In genomic region chr19:14487180-14487579, GRCm38 (mm10) we compare ENCODE assay signal across 21 mouse cellular contexts.
DNase-seq lines count a peak whose midpoint lies in the region; ATAC-seq and TF ChIP-seq lines count a peak whose summit lies in the region.
"Had no signal": no experiment of that assay in that cellular context is flagged by ENCODE, and none has a peak within 500 bp of the region (broad histone marks: within the 10 kb centered on the region; RNA-seq: fewer than 3 reads in every experiment).

No protein-coding gene starts in this region.

- no peak overlapping the region for H3K9ac ChIP-seq in forebrain, embryonic 15.5 days (replicated peaks)
- no peak overlapping the region for H3K9ac ChIP-seq in forebrain, embryonic 14.5 days (ENCODE audit: low read length)
- no peak overlapping the region for H3K9ac ChIP-seq in hindbrain, embryonic 15.5 days
- H3K9ac ChIP-seq: embryonic facial prominence, embryonic 13.5 days; stomach, embryonic 15.5 days had no signal

- no peak overlapping the region for H3K4me2 ChIP-seq in forebrain, embryonic 15.5 days (replicated peaks)
- H3K4me2 ChIP-seq in forebrain, embryonic 14.5 days (ENCODE audit: low read length): no peak overlapping the region
- no peak overlapping the region for H3K4me2 ChIP-seq in hindbrain, embryonic 15.5 days
- H3K4me2 ChIP-seq: embryonic facial prominence, embryonic 13.5 days; stomach, embryonic 15.5 days had no signal

- peak; percentile 60; the same call in 1 of the 2 replicates for ATAC-seq in forebrain, embryonic 15.5 days (replicated peaks)
- no peak for ATAC-seq in forebrain, embryonic 14.5 days
- ATAC-seq in hindbrain, embryonic 15.5 days (ENCODE audit: low FRiP score, low read depth): peak; percentile 75
- ATAC-seq: CD4-positive, CD25-positive, alpha-beta regulatory T cell, adult 4 months had no signal

- H3K36me3 ChIP-seq in forebrain, embryonic 15.5 days: no peaks in the 10 kb centered on the region
- H3K36me3 ChIP-seq in forebrain, embryonic 14.5 days (ENCODE audit: control insufficient read depth, insufficient read depth, low read length): no peaks in the 10 kb centered on the region
- no peaks in the 10 kb centered on the region for H3K36me3 ChIP-seq in hindbrain, embryonic 15.5 days
- H3K36me3 ChIP-seq: embryonic facial prominence, embryonic 13.5 days; stomach, embryonic 15.5 days had no signal

- peaks cover 22% of the 10 kb centered on the region for H3K4me1 ChIP-seq in forebrain, embryonic 15.5 days
- H3K4me1 ChIP-seq in forebrain, embryonic 14.5 days (ENCODE audit: control insufficient read depth, insufficient read depth, low read length): peaks cover 5% of the 10 kb centered on the region
- H3K4me1 ChIP-seq in hindbrain, embryonic 15.5 days (replicated peaks): peaks cover 4% of the 10 kb centered on the region; the same call in 1 of the 2 replicates
- H3K4me1 ChIP-seq: stomach, embryonic 15.5 days had no signal

- TF ChIP-seq CTCF in layer of hippocampus, adult 2 months (conservative IDR thresholded peaks at IDR 0.05): no peak

- no peaks in the 10 kb centered on the region for H3K9me3 ChIP-seq in forebrain, embryonic 15.5 days
- H3K9me3 ChIP-seq in forebrain, embryonic 14.5 days (replicated peaks; ENCODE audit: control insufficient read depth, low read length): no peaks in the 10 kb centered on the region
- no peaks in the 10 kb centered on the region for H3K9me3 ChIP-seq in hindbrain, embryonic 15.5 days
- H3K9me3 ChIP-seq: embryonic facial prominence, embryonic 13.5 days; stomach, embryonic 15.5 days had no signal

- no peaks in the 10 kb centered on the region for H3K27me3 ChIP-seq in forebrain, embryonic 15.5 days
- no peaks in the 10 kb centered on the region for H3K27me3 ChIP-seq in forebrain, embryonic 14.5 days (replicated peaks; ENCODE audit: control insufficient read depth, insufficient read depth, low read length)
- H3K27me3 ChIP-seq in hindbrain, embryonic 15.5 days: no peaks in the 10 kb centered on the region
- H3K27me3 ChIP-seq: embryonic facial prominence, embryonic 13.5 days; stomach, embryonic 15.5 days had no signal

- no peak overlapping the region for H3K27ac ChIP-seq in forebrain, embryonic 15.5 days (replicated peaks)
- no peak overlapping the region for H3K27ac ChIP-seq in forebrain, embryonic 14.5 days (ENCODE audit: low read depth, low read length)
- H3K27ac ChIP-seq in layer of hippocampus, adult 2 months: peak overlapping the region; percentile 68
- H3K27ac ChIP-seq in hindbrain, embryonic 15.5 days (replicated peaks): no peak overlapping the region
- H3K27ac ChIP-seq: embryonic facial prominence, embryonic 13.5 days; kidney, postnatal 0 days; stomach, embryonic 15.5 days had no signal

- DNase-seq in forebrain, embryonic 14.5 days (ENCODE audit: low spot score): no peak
- no peak for DNase-seq in layer of hippocampus, adult 2 months (ENCODE audit: low spot score in 2 of 2)
- DNase-seq in layer of hippocampus, postnatal 36 days: no peak
- DNase-seq in Muller cell, postnatal 12 days (ENCODE audit: inconsistent ontology term): peak; percentile 47
- no peak for DNase-seq in ovary, postnatal 36 days (ENCODE audit: low spot score)
- no peak for DNase-seq in lung, postnatal 36 days
- DNase-seq: adrenal gland, postnatal 36 days; cerebellum, adult 11-12 months; cerebellum, postnatal 25 days; embryo, embryonic 11 days; kidney, adult 2 months; right cerebral cortex, postnatal 4 days; thymus, adult 18-20 months; thymus, postnatal 36 days had no signal

- no peak overlapping the region for H3K4me3 ChIP-seq in forebrain, embryonic 15.5 days
- H3K4me3 ChIP-seq in forebrain, embryonic 14.5 days (ENCODE audit: low read depth, low read length): no peak overlapping the region
- H3K4me3 ChIP-seq in layer of hippocampus, adult 2 months: no peak overlapping the region
- H3K4me3 ChIP-seq in hindbrain, embryonic 15.5 days: no peak overlapping the region
- H3K4me3 ChIP-seq: embryonic facial prominence, embryonic 13.5 days; erythroblast, embryonic 14.5 days; stomach, embryonic 15.5 days had no signal

- WGBS in forebrain, embryonic 15.5 days: 68% methylated on average over 9 of the region's 9 CpGs
- WGBS in forebrain, embryonic 14.5 days: 69% methylated on average over 9 of the region's 9 CpGs
- 55% methylated on average over 9 of the region's 9 CpGs for WGBS in hindbrain, embryonic 15.5 days
